Mouse (Mus musculus) heart, postnatal 0 days (tissue): Measurements from ENCODE around the gene 3110082I17Rik.

ENCODE experiments used
- CTCF ChIP-seq: IDR thresholded peaks from 2 replicates; pipeline ENCODE4 v1.5.1; 2016; ENCODE audit warnings: antibody characterized with exemption, control low read depth, low read depth
- EP300 ChIP-seq: IDR thresholded peaks from 2 replicates; pipeline ENCODE4 v1.6.1; 2016; ENCODE audit warnings: antibody characterized with exemption, low read depth

- TF ChIP-seq EP300 = no peak
- TF ChIP-seq CTCF = no peak
Measured at GRCm38 (mm10) chr5:139417480-139417879, 42.8 kb downstream of the 3110082I17Rik start.
